Mouse (Mus musculus): Measurements from ENCODE around the gene Irx4. TPM values are rescaled to one million over a fixed set of nuclear protein-coding genes. Genes with fewer than 3 reads are reported as not detected.

Gene Irx4
- total RNA-seq, 2 experiments from 2014 or later, result not detected

DNA sequence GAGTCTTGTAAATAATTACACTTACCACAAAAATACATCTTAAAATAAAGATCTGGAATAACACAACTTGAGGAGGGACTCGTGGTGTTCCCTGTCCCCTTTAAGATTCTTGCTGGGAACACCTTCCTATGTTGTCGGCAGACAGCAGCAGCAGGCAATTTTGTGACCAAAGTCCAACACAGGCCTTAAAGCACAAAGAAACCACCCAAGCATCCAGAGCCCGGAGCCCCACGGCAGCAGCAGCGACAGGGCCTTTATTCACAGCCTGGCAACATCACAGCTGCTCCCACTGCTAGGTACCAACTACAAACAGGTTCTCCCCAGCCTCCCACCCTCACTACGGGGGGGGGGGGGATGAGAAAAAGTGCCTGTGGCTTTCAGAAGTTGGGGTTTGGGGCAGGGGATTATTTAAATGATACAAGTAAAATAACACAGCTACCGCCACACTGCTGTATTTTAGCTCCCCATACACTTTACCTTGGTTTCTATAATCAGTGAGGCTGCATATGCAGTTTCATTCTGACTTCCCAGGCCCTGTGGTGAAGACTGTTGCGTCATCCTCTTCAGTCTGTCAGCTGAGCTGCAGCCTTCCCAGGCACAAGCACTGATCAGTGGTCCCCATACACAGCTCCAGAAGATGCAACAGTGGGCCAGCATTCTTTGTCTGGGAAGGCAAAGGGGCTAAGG, 45.3 kb downstream of the Irx4 start:
- no peak for DNase-seq (ENCODE audit: extremely low spot score in 1 of 2, low spot score in 2 of 2)
- no peak for TF ChIP-seq CTCF (IDR thresholded peaks at IDR 0.05)

DNA sequence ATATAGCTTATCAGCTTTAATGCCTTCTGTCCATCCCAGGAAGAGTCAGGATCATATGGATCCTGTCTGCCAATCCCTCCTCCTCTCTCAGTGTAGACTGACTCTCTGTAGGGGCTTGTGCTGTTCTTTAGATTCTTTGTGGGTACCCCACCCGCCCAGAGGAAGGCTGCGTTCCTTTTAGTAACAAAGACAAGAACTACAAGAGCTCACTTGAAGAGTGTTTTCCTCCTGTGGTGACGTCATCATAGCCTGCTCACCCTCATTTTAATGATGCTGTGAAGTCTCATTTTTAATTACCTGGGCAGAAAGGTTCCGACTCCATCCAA, 45.8 kb downstream of the Irx4 start:
- no peak for TF ChIP-seq CTCF (IDR thresholded peaks at IDR 0.05)
- DNase-seq (ENCODE audit: extremely low spot score in 1 of 2, low spot score in 2 of 2), result no peak
- no peak overlapping the region for H3K27ac ChIP-seq
- intact Hi-C loops (cut with DNase I), result loop anchor here (5.0 to 10.0 kb wide), 2 partner anchors 144 to 221 kb away; no protein-coding TSS in a partner anchor
- H3K4me3 ChIP-seq, result no peak overlapping the region

More for the DNA sequence above, 45.3 kb downstream of the Irx4 start:
- Histone ChIP-seq H3K27ac (no peak overlapping the region), H3K4me3 (no peak overlapping the region)
- intact Hi-C loops (cut with DNase I), result loop anchor here (5.0 to 10.0 kb wide), 2 partner anchors 143 to 221 kb away; no protein-coding TSS in a partner anchor

DNA sequence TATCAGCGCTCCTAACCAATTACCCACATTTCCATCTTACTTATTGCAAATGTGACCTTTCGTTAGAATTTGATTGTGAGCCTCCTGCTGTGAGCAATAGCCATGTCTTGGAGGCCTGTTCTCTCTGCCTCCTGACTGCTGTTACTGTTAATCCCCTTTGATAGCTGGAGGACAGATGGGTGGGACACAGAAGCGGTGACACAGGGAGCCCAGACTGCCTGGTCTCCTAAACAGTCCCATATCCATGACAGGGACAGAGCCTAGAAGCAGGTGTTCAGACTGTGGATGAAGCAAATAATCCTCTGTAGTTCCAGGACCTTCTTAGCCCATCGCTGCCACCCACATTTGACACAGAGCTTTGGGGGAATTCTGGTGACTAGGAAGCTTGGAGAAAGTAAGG, 46.2 kb downstream of the Irx4 start:
- Histone ChIP-seq H3K4me3 (no peak overlapping the region), H3K27ac (no peak overlapping the region)
- TF ChIP-seq CTCF (IDR thresholded peaks at IDR 0.05), result no peak
- no peak for DNase-seq (ENCODE audit: extremely low spot score in 1 of 2, low spot score in 2 of 2)
- intact Hi-C loops (cut with DNase I), result loop anchor here (5.0 to 10.0 kb wide), 2 partner anchors 144 to 222 kb away; no protein-coding TSS in a partner anchor

DNA sequence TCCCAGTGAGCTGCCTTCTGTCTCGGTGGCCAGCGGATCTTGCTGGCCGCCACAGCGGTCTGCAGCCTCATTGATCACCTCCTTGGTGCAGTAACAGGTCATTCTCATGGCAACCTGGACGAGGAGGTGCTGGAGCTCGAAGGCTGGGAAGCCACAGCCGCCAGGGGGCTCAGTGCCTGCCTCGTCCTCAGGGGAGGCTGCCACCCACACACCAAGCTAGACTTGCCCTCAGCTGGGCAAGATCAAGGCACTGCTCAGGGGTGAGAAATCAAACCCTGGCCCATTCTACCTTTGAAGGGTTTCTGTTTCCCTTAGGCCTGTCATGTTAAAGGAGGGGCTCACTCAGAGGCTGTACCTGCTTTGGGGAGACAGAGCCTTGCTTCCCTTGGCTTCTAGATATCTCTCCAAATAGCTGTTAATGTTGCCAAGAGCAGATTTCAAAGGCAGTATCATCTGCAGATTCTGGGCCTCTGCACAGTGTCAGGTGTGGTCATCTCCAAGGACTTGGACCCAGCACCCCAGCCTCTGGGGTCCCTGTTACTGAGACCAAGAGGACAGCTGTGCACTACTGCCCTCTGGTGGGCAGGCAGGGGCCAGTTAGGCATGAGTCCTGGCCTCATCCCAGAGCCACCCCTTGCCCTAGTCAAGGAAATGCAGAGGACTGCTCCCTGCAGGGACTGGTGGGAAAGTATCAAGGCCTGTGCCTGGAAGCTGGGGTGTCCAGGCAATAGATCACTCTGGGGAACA, 50.1 kb downstream of the Irx4 start:
- intact Hi-C loops (cut with DNase I), result no loop called here
- peak; percentile 23 to 33 for DNase-seq (ENCODE audit: extremely low spot score in 1 of 2, low spot score in 2 of 2)
- TF ChIP-seq CTCF (IDR thresholded peaks at IDR 0.05), result peak; percentile 58
- Histone ChIP-seq H3K4me3 (no peak overlapping the region), H3K27ac (no peak overlapping the region)

Other genes with a start within 250 kb of the Irx4 start
- 10 to 100 TPM; 34.1 to 36.9 TPM for gene Mrpl36, start 68.0 kb downstream of the Irx4 start, total RNA-seq (2021)
- gene Ndufs6, start 68.1 kb downstream of the Irx4 start, total RNA-seq (2021), result 100 to 1,000 TPM; 177 to 187 TPM
- gene Lpcat1, start 206.7 kb downstream of the Irx4 start, total RNA-seq (2021), result 10 to 100 TPM; 40.8 to 47.2 TPM